Mouse (Mus musculus) MEL (cell line): ENCODE measurements around the gene Olfr1340. TPM values are rescaled to one million over a fixed set of nuclear protein-coding genes. Genes with fewer than 3 reads are reported as not detected.

ENCODE experiments used
- DNase-seq: peaks from one replicate; pipeline ENCODE4 v3.0.0; 2011; ENCODE audit warnings: low read depth, low spot score
- H3K27ac ChIP-seq: 2 replicates; pipeline ENCODE4 v1.5.1; 2012; ENCODE audit warnings: low read depth, mild to moderate bottlenecking, control low read depth, low read length, moderate library complexity; ENCODE audit not compliant: control insufficient read depth
- H3K27me3 ChIP-seq, 2 experiments: fragments of 150-350 bp in 1 of 2; sonication (generic) in 1 of 2; 2 replicates each; pipeline ENCODE4 v1.6.1; 2012; ENCODE audit warnings: low read length in 2 of 2, mild to moderate bottlenecking in 2 of 2, improper control_type of control experiment in 1 of 2, moderate library complexity in 1 of 2; ENCODE audit not compliant: insufficient read depth in 2 of 2, control insufficient read depth in 1 of 2
- H3K36me3 ChIP-seq, 2 experiments: 2 replicates each; pipeline ENCODE4 v1.6.1; 2012 to 2014; ENCODE audit warnings: low read length in 2 of 2, improper control_type of control experiment in 1 of 2, inconsistent platforms in 1 of 2, mild to moderate bottlenecking in 1 of 2; ENCODE audit not compliant: insufficient read depth in 2 of 2, control insufficient read depth in 1 of 2
- H3K4me1 ChIP-seq, 2 experiments: fragments of 150-350 bp in 1 of 2; sonication (generic) in 1 of 2; 2 replicates each; pipeline ENCODE4 v1.6.1; 2012; ENCODE audit warnings: low read length in 2 of 2, improper control_type of control experiment in 1 of 2, mild to moderate bottlenecking in 1 of 2; ENCODE audit not compliant: insufficient read depth in 2 of 2, control insufficient read depth in 1 of 2
- H3K4me3 ChIP-seq, 2 experiments: fragments of 150-350 bp in 1 of 2; sonication (generic) in 1 of 2; 2 replicates each; pipeline ENCODE4 v1.5.1; 2012; ENCODE audit warnings: low read depth in 2 of 2, low read length in 2 of 2, mild to moderate bottlenecking in 2 of 2, moderate library complexity in 2 of 2, control low read depth in 1 of 2, improper control_type of control experiment in 1 of 2; ENCODE audit not compliant: control insufficient read depth in 1 of 2, insufficient read depth in 1 of 2
- H3K79me2 ChIP-seq: 2 replicates; pipeline ENCODE4 v1.6.1; 2012; ENCODE audit warnings: mild to moderate bottlenecking, low read length, moderate library complexity; ENCODE audit not compliant: control insufficient read depth, poor library complexity, insufficient read depth
- H3K9ac ChIP-seq: 2 replicates; pipeline ENCODE4 v1.6.1; 2012; ENCODE audit warnings: low read depth, mild to moderate bottlenecking, control low read depth, low read length, moderate library complexity; ENCODE audit not compliant: control insufficient read depth, poor library complexity, severe bottlenecking
- H3K9me3 ChIP-seq: fragments of 150-350 bp; sonication (generic); replicated peaks from 2 replicates; pipeline ENCODE4 v1.6.1; 2012; ENCODE audit warnings: mild to moderate bottlenecking, low read length, improper control_type of control experiment, moderate library complexity; ENCODE audit not compliant: insufficient read depth
- BHLHE40 ChIP-seq: IDR thresholded peaks from 2 replicates; pipeline ENCODE4 v1.6.1; 2012; ENCODE audit warnings: low read depth, mild to moderate bottlenecking, inconsistent platforms, low read length, improper control_type of control experiment, borderline replicate concordance
- CHD2 ChIP-seq: IDR thresholded peaks from 2 replicates; pipeline ENCODE4 v1.6.1; 2011; ENCODE audit warnings: low read length, improper control_type of control experiment
- CTCF ChIP-seq, 3 experiments: IDR thresholded peaks in 2 of 3; conservative IDR thresholded peaks in 1 of 3; 2 replicates each; pipeline ENCODE4 v1.5.1; 2011 to 2012; ENCODE audit warnings: low read length in 3 of 3, low read depth in 2 of 3, mild to moderate bottlenecking in 2 of 3, improper control_type of control experiment in 1 of 3, inconsistent platforms in 1 of 3, mixed read lengths in 1 of 3, moderate library complexity in 1 of 3; ENCODE audit not compliant: control insufficient read depth in 1 of 3, insufficient read depth in 1 of 3, poor library complexity in 1 of 3, severe bottlenecking in 1 of 3
- ELF1 ChIP-seq: IDR thresholded peaks from 2 replicates; pipeline ENCODE4 v1.6.1; 2014; ENCODE audit warnings: low read depth, mild to moderate bottlenecking, inconsistent platforms, low read length, improper control_type of control experiment, moderate library complexity
- EP300 ChIP-seq, 2 experiments: IDR thresholded peaks; 2 replicates each; pipeline ENCODE4 v1.6.1; 2011; ENCODE audit warnings: improper control_type of control experiment in 2 of 2, low read length in 2 of 2, low read depth in 1 of 2, mild to moderate bottlenecking in 1 of 2
- ETS1 ChIP-seq: IDR thresholded peaks from 2 replicates; pipeline ENCODE4 v1.6.1; 2012; ENCODE audit warnings: low read depth, mild to moderate bottlenecking, inconsistent platforms, low read length, improper control_type of control experiment, moderate library complexity
- KAT2A ChIP-seq: conservative IDR thresholded peaks from 2 replicates; pipeline ENCODE4 v1.6.1; 2012; ENCODE audit warnings: low read depth, low read length, improper control_type of control experiment, inconsistent platforms
- MAX ChIP-seq: IDR thresholded peaks from 2 replicates; pipeline ENCODE4 v1.6.1; 2011; ENCODE audit warnings: low read length, improper control_type of control experiment
- MAZ ChIP-seq: IDR thresholded peaks from 2 replicates; pipeline ENCODE4 v1.6.1; 2012; ENCODE audit warnings: low read depth, mild to moderate bottlenecking, inconsistent platforms, low read length, improper control_type of control experiment
- MYC ChIP-seq: IDR thresholded peaks from 2 replicates; pipeline ENCODE4 v1.6.1; 2011; ENCODE audit warnings: low read depth, mild to moderate bottlenecking, low read length, improper control_type of control experiment, moderate library complexity
- NELFE ChIP-seq: IDR thresholded peaks from 2 replicates; pipeline ENCODE4 v1.6.1; 2011; ENCODE audit warnings: low read depth, low read length, improper control_type of control experiment
- NRF1 ChIP-seq: IDR thresholded peaks from 2 replicates; pipeline ENCODE4 v1.6.1; 2014; ENCODE audit warnings: low read depth, mild to moderate bottlenecking, inconsistent platforms, low read length, improper control_type of control experiment, moderate library complexity; ENCODE audit not compliant: poor library complexity, insufficient read depth, severe bottlenecking
- RCOR1 ChIP-seq: IDR thresholded peaks from 2 replicates; pipeline ENCODE4 v1.6.1; 2012; ENCODE audit warnings: low read depth, mild to moderate bottlenecking, inconsistent platforms, low read length, improper control_type of control experiment
- SMC3 ChIP-seq: IDR thresholded peaks from 2 replicates; pipeline ENCODE4 v1.6.1; 2011; ENCODE audit warnings: low read depth, low read length, improper control_type of control experiment
- TBP ChIP-seq: IDR thresholded peaks from 2 replicates; pipeline ENCODE4 v1.8.0; 2011; ENCODE audit warnings: low read depth, low read length, improper control_type of control experiment
- USF1 ChIP-seq: IDR thresholded peaks from 2 replicates; pipeline ENCODE4 v1.6.1; 2014; ENCODE audit warnings: low read depth, mild to moderate bottlenecking, inconsistent platforms, low read length, improper control_type of control experiment, moderate library complexity
- ZKSCAN1 ChIP-seq: IDR thresholded peaks from 2 replicates; pipeline ENCODE4 v1.6.1; 2012; ENCODE audit warnings: low read depth, mild to moderate bottlenecking, inconsistent platforms, low read length, improper control_type of control experiment, moderate library complexity
- ZMIZ1 ChIP-seq: IDR thresholded peaks from 2 replicates; pipeline ENCODE4 v1.6.1; 2012; ENCODE audit warnings: low read depth, mild to moderate bottlenecking, inconsistent platforms, low read length, improper control_type of control experiment, moderate library complexity
- polyA plus RNA-seq, 2 experiments: library from polyadenylated mRNA; stranded (reverse) in 1 of 2; unstranded in 1 of 2; fragments of >175 nt in 1 of 2; fragments of >200 nt in 1 of 2; gene quantifications; 2 replicates each; pipeline versions ENCODE4 v1.2.1 to v1.2.4; 2012; ENCODE audit warnings: low replicate concordance in 2 of 2, low read depth in 1 of 2; ENCODE audit not compliant: insufficient read length in 2 of 2, insufficient read depth in 1 of 2, missing spikeins in 1 of 2
- total RNA-seq: library from RNA; depleted of rRNA; stranded (reverse); fragments of 300-350 nt; gene quantifications from 2 replicates; pipeline ENCODE4 v1.2.3, GENCODE M21; 2012; rRNA removed

The Olfr1340 gene
- not detected in 2 replicates for total RNA-seq
- not detected for polyA plus RNA-seq

GRCm38 (mm10) chr4:118719838-118720237 is at the start of gene Olfr1340:
Olfr1340 (plus strand) TSS chr4:118720138.
- no peak for DNase-seq
- TF ChIP-seq ELF1 (no peak), ZKSCAN1 (no peak), NRF1 (no peak), KAT2A (no peak), MYC (no peak), SMC3 (no peak), BHLHE40 (no peak), NELFE (no peak), ETS1 (no peak), EP300 (IDR thresholded peaks at IDR 0.05; ENCODE audit: low read depth in 1 of 2, low read length in 2 of 2) (no peak)
- TF ChIP-seq, all 39 proteins: peak for 0
- Histone ChIP-seq H3K4me1 (no peaks in the 10 kb centered on the region), H3K27ac (no peak within 1 kb of the TSS), H3K27me3 (no peaks in the 10 kb centered on the region), H3K79me2 (no peaks in the 10 kb centered on the region), H3K9ac (no peak within 1 kb of the TSS), H3K9me3 (no peaks in the 10 kb centered on the region), H3K4me3 (no peak within 1 kb of the TSS), H3K36me3 (no peaks in the 10 kb centered on the region)

- Histone ChIP-seq H3K27me3 (peaks cover 0 to 1% of the 10 kb centered on the region in 2 experiments; a peak in 1 of 4 replicates), H3K36me3 (no peaks in the 10 kb centered on the region), H3K27ac (no peak overlapping the region), H3K4me1 (no peaks in the 10 kb centered on the region), H3K9ac (no peak overlapping the region), H3K9me3 (no peaks in the 10 kb centered on the region), H3K4me3 (no peak overlapping the region), H3K79me2 (no peaks in the 10 kb centered on the region)
- no peak for TF ChIP-seq MAX
- TF ChIP-seq USF1 = no peak
- no peak for TF ChIP-seq KAT2A
- TF ChIP-seq ZMIZ1 = no peak
- TF ChIP-seq BHLHE40 = no peak
- TF ChIP-seq CTCF (IDR thresholded peaks at IDR 0.05 in 2 of 3, conservative IDR thresholded peaks at IDR 0.05 in 1 of 3; ENCODE audit: control insufficient read depth in 1 of 3, insufficient read depth in 1 of 3, low read depth in 2 of 3, low read length in 3 of 3, poor library complexity in 1 of 3, severe bottlenecking in 1 of 3) = no peak
- TF ChIP-seq ETS1 = no peak
- TF ChIP-seq MAZ = no peak
- TF ChIP-seq TBP = no peak
- TF ChIP-seq RCOR1 = no peak
- no peak for TF ChIP-seq CHD2
- TF ChIP-seq NRF1 = no peak
- no peak for DNase-seq
Observed at GRCm38 (mm10) chr4:118687086-118687485, 32.9 kb upstream of the Olfr1340 start.
